Mouse (Mus musculus): ENCODE measurements around the gene Psma4. TPM values are rescaled to one million over a fixed set of nuclear protein-coding genes. Genes with fewer than 3 reads are reported as not detected.

The Psma4 gene
- total RNA-seq, 4 experiments from 2014 or later, result 114 to 128 (median 122) TPM

GRCm38 (mm10) chr9:54982401-54982800, 31.8 kb downstream of the Psma4 start:
- DNase-seq (ENCODE audit: low spot score in 2 of 2), result no peak

DNA sequence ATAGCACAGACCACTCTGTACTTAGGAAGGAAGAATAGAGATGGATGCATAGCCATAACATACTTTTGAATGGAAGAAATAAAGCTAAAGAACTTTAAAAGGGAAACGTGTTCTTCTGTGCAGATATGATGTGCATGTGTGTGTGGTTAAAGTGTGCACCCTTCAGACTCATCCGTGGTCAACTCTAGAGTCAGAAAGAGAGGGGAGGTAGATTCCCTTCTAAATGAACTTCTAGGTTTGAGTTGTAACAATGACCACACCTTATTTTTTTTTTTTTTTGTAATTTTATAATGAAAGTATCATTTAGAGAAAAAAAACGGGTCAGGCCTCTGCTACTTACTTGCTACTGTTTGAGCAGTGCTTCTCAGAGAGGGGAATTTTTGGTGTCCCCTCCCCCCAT, 39.8 kb downstream of the Psma4 start:
- no peak for DNase-seq (ENCODE audit: low spot score in 2 of 2)

DNA sequence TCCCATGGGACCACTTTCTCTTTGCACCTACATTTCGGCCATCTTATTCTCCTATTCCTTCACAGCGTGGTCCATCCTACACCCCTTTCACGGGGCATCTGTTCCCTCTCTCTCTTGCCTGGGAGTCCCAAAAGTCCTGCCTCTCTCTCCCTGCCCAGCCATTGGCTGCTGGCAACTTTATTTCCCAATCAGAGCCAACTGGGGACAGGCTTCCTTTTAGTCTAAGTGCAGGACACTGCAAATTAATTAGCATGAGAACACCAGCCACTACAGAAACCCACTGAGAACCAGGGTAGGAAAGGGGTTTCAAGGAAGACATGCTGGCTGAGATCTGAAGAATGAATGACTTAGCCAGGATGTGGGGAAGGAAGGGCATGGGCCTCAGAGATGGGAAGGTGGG, 43.8 kb downstream of the Psma4 start:
- no peak for DNase-seq (ENCODE audit: low spot score in 2 of 2)

GRCm38 (mm10) chr9:54995645-54996044, 45.1 kb downstream of the Psma4 start:
- no peak for DNase-seq (ENCODE audit: low spot score in 2 of 2)

DNA sequence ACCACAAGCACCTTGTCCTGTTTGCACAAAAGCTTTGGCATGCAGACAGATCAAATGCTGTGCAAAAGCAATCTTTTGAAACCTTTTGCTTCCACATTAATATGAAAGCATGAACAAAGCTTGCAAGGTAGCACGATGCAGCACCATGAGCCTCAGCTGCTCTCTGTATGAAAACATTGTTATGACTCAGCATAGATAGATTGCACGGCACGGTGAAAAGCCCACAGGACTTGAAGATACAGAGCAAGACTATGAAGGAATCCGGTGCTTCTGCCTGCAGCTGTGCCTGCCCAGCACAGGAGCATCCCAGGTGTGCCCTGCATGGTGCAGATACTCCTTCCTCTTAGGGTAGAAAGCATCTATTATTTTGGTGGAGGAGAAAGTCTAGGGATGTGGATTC, 53.0 kb downstream of the Psma4 start:
- DNase-seq (ENCODE audit: low spot score in 2 of 2), result no peak

Other genes starting within 250 kb of the Psma4 start
- gene Wdr61, start 216.3 kb upstream of the Psma4 start, total RNA-seq (2022), result 10 to 100 TPM; 56.4 to 59.6 (median 58.4) TPM
- 1 to 10 TPM in 2 of 4 experiments, not detected in 2; 1.0 to 1.3 TPM for gene Crabp1, start 186.0 kb upstream of the Psma4 start, total RNA-seq (2022)
- 10 to 100 TPM; 45.5 to 53.2 (median 51.0) TPM for gene Ireb2, start 87.0 kb upstream of the Psma4 start, total RNA-seq (2022)
- 1 to 10 TPM; 2.6 to 4.1 (median 3.2) TPM for gene Hykk, start 33.5 kb upstream of the Psma4 start, total RNA-seq (2022)
- under 1 TPM in 1 of 4 experiments, not detected in 3; 0.52 TPM for gene AY074887, start 208 bp downstream of the Psma4 start, total RNA-seq (2022)
- 1 to 10 TPM; 6.6 to 9.0 (median 7.2) TPM for gene Chrna5, start 30.1 kb downstream of the Psma4 start, total RNA-seq (2022)
- gene Chrna3, start 75.8 kb downstream of the Psma4 start, total RNA-seq (2022), result under 1 TPM; 0.12 to 0.48 (median 0.44) TPM
- gene Chrnb4, start 98.0 kb downstream of the Psma4 start, total RNA-seq (2022), result under 1 TPM in 3 of 4 experiments, not detected in 1; 0.20 to 0.52 (median 0.25) TPM
- 10 to 100 TPM; 61.2 to 77.8 (median 65.9) TPM for gene Ube2q2, start 198.1 kb downstream of the Psma4 start, total RNA-seq (2022)